Mouse (Mus musculus) adrenal gland, adult 2 months (tissue): ENCODE measurements at regions not wholly inside any gene's neighbourhood (a gene's known extent, or its start where the extent isn't known, plus 50 kb on each side); places are given as distances from the start of the nearest gene placed in this dataset.
A peak's percentile ranks its signal among the peaks of the same experiment; 100 is the strongest.

ENCODE experiments used
- DNase-seq: peaks from one replicate; pipeline ENCODE4 v3.0.0; 2021

DNA sequence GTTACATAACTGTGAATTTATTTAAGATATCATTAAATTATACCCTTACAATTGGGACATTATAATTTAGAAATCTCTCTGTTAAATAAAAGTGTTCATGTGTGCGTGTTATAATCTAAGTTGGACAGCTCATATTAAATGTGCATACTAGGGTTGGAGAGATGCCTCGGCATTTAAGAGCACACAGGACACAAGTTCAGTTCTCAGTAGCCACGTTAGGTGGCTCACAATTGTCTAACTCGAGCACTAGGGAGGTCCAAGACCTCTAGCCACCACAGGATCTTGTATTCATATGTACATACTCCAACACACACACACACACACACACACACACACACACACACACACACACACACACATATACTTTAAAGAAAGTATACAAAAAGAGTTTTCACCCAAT is 56.0 kb downstream of the Foxf2 start:
- no peak for DNase-seq

GRCm38 (mm10) chr13:31683311-31683710 is 57.7 kb downstream of the Foxf2 start:
- no peak for DNase-seq

- peak; percentile 3 for DNase-seq
Observed at GRCm38 (mm10) chr13:31688531-31688930, 62.9 kb downstream of the Foxf2 start.

DNA sequence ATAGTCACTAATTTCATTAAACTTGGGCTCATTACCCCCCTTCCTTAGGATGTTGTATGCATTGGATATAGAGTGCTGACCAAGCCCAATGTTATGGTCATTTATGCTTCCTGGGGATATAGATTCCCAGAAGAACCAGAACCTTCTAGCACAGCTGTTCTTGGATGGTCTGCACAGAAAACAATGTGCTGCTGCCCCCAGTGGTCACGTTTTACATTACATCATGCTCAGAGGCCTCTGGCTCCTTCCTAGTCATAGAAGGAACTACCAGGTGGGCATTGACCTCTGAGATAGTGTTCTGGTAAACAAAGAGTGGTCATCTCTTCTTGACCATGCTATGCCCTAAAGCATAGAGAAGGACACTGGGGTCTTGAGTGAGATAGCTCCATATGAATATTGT is 63.7 kb downstream of the Foxf2 start:
- DNase-seq, result peak; percentile 8

GRCm38 (mm10) chr13:31695725-31696124 is 70.1 kb downstream of the Foxf2 start:
- no peak for DNase-seq

- no peak for DNase-seq
Observed at GRCm38 (mm10) chr13:31704199-31704598, 78.6 kb downstream of the Foxf2 start.

DNA sequence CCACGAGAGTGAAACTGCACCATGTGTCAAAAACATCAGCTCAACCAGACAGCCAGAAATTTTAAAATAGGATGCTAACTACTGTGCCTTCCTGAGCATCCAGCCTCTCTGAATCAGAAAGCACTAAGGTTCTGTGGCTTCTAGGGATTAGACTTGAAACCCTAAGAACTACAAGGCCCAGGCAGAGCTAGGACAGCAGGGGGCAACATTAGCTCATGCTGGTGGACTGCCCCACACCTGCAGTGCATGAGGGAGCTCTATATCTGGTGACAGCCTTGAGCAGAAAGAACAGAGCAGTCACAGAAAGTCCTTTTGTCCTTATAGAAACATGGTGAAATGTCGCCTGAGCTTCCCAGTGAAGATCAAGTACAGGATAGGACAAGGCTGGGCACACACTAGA is 79.8 kb downstream of the Foxf2 start:
- no peak for DNase-seq

DNA sequence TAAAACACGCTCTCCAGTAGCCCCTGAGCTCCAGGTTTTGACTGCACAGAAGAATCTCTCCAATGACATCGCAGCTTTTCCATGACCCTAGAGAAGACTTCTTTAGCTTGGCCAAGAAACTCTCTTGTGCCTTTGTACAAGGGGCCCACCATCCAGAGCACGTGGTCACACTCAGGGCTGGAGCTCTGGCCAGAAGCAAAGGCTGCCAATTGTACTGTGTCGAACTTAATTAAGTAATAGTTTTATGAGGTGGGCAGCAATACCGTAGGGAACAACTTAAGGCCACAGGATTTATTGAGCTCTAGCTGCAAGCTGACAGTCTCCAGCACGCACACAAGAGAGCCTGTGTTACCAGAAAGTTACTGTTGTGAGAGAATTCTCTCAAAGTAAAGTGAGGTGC is 85.1 kb downstream of the Foxf2 start:
- DNase-seq, result no peak

DNA sequence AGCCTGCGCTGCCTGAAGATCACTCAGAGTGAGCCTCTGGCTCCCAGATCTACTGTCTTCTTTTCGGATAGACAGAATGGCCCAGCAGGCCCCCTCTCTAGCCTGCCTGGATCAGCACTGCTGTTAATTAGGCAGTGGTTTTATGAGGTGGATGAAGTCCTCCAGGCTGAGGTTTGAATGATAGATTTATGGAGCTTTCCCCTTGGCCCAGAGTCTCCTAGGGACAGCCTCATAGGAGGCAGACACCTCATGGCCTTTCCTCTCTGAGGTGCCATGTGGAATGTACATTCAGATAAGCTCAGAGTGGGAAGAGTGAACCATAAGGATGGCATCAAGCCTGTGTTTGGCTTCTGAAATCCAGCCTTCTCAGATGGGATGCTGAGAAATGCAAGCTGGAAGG is 90.1 kb downstream of the Foxf2 start:
- DNase-seq, result no peak

GRCm38 (mm10) chr13:31716771-31717170 is 89.7 kb upstream of the Foxc1 start:
- DNase-seq, result no peak

- DNase-seq, result no peak
Observed at GRCm38 (mm10) chr13:31720731-31721130, 85.7 kb upstream of the Foxc1 start.

DNA sequence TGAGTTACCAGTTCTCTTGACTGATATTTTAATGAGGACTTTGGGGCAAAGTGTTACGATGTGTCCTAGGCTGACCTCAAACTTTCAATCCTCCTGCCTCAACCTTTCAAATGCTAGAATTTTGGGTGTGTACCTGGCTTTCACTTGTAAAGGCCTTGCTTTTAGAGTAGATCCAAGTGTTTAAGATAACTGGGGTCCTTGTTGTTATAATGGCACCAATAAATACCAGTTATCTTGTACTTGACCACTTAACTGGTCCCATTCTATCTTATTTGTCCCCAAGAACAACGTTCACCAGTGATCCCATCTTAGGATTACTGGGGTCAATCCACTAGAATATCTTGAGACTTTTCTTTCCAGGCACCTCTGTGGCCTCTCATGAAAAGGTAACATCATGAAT is 77.6 kb upstream of the Foxc1 start:
- no peak for DNase-seq

DNA sequence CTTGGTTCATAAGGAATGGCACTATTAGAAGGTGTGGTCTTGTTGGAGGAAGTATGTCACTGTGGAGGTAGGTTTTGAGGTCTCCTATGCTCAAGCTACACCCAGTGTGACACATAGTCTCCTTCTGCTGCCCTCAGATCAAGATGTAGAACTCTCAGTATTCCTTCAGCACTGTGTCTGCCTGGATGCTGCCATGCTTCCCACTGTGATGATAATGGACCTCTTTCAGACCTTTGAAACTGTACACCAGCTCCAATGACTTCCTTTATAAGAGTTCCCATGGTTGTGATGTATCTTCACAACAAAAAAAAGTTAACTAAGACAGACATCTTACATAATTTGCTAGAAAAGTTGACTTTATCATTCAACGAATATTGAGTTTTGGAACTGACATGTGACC is 60.2 kb upstream of the Foxc1 start:
- no peak for DNase-seq
